Mouse (Mus musculus): ENCODE measurements around the gene Babam2. TPM values are rescaled to one million over a fixed set of nuclear protein-coding genes. Genes with fewer than 3 reads are reported as not detected.
"Not testable (repeated sequence)": the region's sequence is repeated elsewhere in the genome, so short reads cannot be mapped to it uniquely, and the experiment has no call there.

Babam2 gene
- total RNA-seq, 2 experiments from 2014 or later, result 31.6 to 37.3 TPM

- DNase-seq, result no peak
- intact Hi-C loops (cut with DNase I), result no loop called here
Observed at GRCm38 (mm10) chr5:31967526-31967925, 270.0 kb downstream of the Babam2 start.

- intact Hi-C loops (cut with DNase I), result no loop called here
- DNase-seq, result peak; percentile 43 to 45
Observed at GRCm38 (mm10) chr5:31968046-31968506, 270.6 kb downstream of the Babam2 start.

- DNase-seq; intact Hi-C loops (cut with DNase I): not testable (repeated sequence)
Observed at GRCm38 (mm10) chr5:31972416-31972815, 274.9 kb downstream of the Babam2 start.

- intact Hi-C loops (cut with DNase I), result no loop called here
- no peak for DNase-seq
Observed at GRCm38 (mm10) chr5:31974614-31975168, 277.2 kb downstream of the Babam2 start.

GRCm38 (mm10) chr5:31982061-31982460 lies 284.6 kb downstream of the Babam2 start:
- no peak for DNase-seq
- intact Hi-C loops (cut with DNase I), result no loop called here

GRCm38 (mm10) chr5:31983161-31983560 lies 285.7 kb downstream of the Babam2 start:
- DNase-seq, result no peak
- intact Hi-C loops (cut with DNase I), result no loop called here

GRCm38 (mm10) chr5:31983817-31984368 lies 286.4 kb downstream of the Babam2 start:
- intact Hi-C loops (cut with DNase I), result no loop called here

GRCm38 (mm10) chr5:31984369-31984961 lies 287.0 kb downstream of the Babam2 start:
- peak in 1 of 2 experiments; percentile 15 for DNase-seq
- intact Hi-C loops (cut with DNase I), result no loop called here

More at GRCm38 (mm10) chr5:31983817-31984368, 286.4 kb downstream of the Babam2 start:
- no peak for DNase-seq

- intact Hi-C loops (cut with DNase I), result no loop called here
- DNase-seq, result no peak
Observed at GRCm38 (mm10) chr5:31985021-31985420, 287.5 kb downstream of the Babam2 start.

- DNase-seq, result no peak
- intact Hi-C loops (cut with DNase I), result no loop called here
Observed at GRCm38 (mm10) chr5:31987541-31988307, 290.2 kb downstream of the Babam2 start.

GRCm38 (mm10) chr5:31997189-31997954 lies 299.9 kb downstream of the Babam2 start:
- no peak for DNase-seq
- intact Hi-C loops (cut with DNase I), result no loop called here

GRCm38 (mm10) chr5:31998806-31999205 lies 301.3 kb downstream of the Babam2 start:
- no peak for DNase-seq
- intact Hi-C loops (cut with DNase I), result no loop called here

GRCm38 (mm10) chr5:32000076-32000475 lies 302.6 kb downstream of the Babam2 start:
- intact Hi-C loops (cut with DNase I), result no loop called here
- DNase-seq, result no peak

GRCm38 (mm10) chr5:32001266-32001665 lies 303.8 kb downstream of the Babam2 start:
- no peak for DNase-seq
- intact Hi-C loops (cut with DNase I), result no loop called here

- intact Hi-C loops (cut with DNase I), result no loop called here
- DNase-seq, result no peak
Observed at GRCm38 (mm10) chr5:32001771-32002170, 304.3 kb downstream of the Babam2 start.

- intact Hi-C loops (cut with DNase I), result no loop called here
- no peak for DNase-seq
Observed at GRCm38 (mm10) chr5:32008401-32008800, 310.9 kb downstream of the Babam2 start.

GRCm38 (mm10) chr5:32010056-32010455 lies 312.6 kb downstream of the Babam2 start:
- intact Hi-C loops (cut with DNase I), result no loop called here
- DNase-seq, result no peak

- no peak for DNase-seq
- intact Hi-C loops (cut with DNase I), result no loop called here
Observed at GRCm38 (mm10) chr5:32013053-32013452, 315.6 kb downstream of the Babam2 start.

GRCm38 (mm10) chr5:32014786-32015185 lies 317.3 kb downstream of the Babam2 start:
- intact Hi-C loops (cut with DNase I), result no loop called here
- no peak for DNase-seq

- intact Hi-C loops (cut with DNase I), result no loop called here
- DNase-seq, result no peak
Observed at GRCm38 (mm10) chr5:32015949-32016478, 318.5 kb downstream of the Babam2 start.
